Mouse (Mus musculus) ES-CJ7 (cell line): ENCODE results near the gene Srrm2.
"Not testable (repeated sequence)": the region's sequence is repeated elsewhere in the genome, so short reads cannot be mapped to it uniquely, and the experiment has no call there.

Source experiments
- DNase-seq: peaks from one replicate; pipeline ENCODE4 v3.0.0; 2011; ENCODE audit warnings: low read depth, low spot score

Srrm2 gene

GRCm38 (mm10) chr17:23762976-23763375 lies 27.4 kb upstream of the Srrm2 start:
- no peak for DNase-seq

GRCm38 (mm10) chr17:23770493-23770892 lies 19.8 kb upstream of the Srrm2 start:
- DNase-seq = no peak

- DNase-seq = no peak
These were observed 19.4 kb upstream of the Srrm2 start for GRCm38 (mm10) chr17:23770896-23771283.

DNA sequence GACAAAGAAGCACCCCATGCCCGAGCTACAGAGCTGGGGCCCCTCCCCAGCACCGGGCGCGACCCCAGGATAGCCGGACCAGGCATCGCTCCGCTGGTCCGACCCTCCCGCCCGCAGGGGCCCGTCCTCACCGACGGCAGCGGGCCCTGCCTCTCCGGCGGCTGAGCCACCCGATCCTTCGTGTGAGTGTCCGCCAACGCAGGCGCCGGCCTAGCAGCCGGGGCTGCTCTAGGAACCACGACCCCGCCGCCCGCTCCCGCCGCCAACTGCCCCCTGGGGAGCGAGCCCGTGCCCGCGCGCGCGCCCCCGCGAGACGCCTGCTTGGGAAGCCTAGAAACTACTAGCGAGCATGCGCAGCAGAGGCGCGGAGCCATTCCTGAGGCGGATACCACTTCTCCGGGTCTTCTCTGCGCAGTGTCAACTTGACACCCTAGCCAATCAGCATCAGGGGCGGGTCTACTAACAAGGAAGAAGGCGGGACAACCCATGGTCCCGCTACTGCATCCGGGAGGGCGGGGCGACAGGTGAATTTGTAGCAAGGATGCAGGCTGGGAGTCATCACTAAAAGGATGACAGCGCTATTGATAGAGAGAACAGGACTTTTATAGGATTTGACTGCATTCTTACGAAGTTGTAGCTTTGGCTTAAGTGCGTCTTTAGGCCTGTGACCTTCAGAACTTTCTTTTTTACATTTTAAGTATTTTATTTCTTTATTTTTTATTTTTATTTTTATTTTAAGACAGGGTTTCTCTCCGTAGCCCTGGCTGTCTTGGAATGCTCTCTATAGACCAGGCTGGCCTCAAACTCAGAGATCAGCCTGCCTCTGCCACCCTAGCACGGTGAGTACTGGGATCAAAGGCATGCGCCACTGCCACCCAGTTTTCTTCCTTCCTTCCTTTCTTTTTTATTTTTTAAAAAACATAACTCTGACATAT lies 18.8 kb upstream of the Srrm2 start, which contains the start of gene Flywch1:
Gene Flywch1 (minus strand): TSS at position 319 of the 935 bp plus-strand sequence.
- DNase-seq = peak; percentile 100

DNA sequence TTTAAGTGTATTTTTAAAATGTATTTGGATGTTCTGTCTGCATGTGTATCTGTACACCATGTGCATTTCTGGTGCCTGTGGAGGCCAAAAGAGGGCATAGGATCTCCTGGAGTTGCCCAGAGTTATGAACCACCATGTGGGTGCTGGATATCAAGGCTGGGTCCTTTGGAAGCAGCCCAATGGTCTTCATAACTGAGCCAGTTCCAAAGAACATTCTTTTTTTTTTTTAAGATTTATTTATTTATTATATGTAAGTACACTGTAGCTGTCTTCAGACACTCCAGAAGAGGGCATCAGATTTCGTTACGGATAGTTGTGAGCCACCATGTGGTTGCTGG lies 18.1 kb upstream of the Srrm2 start:
- not testable (repeated sequence) for DNase-seq

DNA sequence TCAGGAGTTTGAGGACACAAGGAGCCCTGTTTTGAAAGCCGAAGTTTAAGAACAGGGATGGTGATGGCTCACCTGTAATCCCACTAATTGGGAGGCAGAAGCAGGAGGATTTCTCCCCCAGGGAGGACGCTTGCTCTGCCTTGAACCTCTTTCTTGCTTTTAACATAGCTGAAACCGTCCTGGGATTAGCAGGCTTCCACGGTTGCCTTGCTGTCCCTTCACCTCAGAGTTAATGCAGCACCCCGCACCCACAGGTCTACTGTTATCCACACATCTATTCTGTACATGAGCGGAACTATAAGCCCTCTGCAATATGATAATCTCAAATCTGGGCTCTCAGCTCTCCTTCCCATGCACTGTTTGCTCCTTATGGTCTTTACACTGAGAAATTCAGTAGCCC lies 16.7 kb upstream of the Srrm2 start:
- no peak for DNase-seq

- DNase-seq = peak; percentile 80
These were observed 16.2 kb upstream of the Srrm2 start for GRCm38 (mm10) chr17:23774090-23774489.

GRCm38 (mm10) chr17:23776216-23776615 lies 14.1 kb upstream of the Srrm2 start:
- no peak for DNase-seq

- no peak for DNase-seq
These were observed 13.2 kb upstream of the Srrm2 start for GRCm38 (mm10) chr17:23777141-23777540.

DNA sequence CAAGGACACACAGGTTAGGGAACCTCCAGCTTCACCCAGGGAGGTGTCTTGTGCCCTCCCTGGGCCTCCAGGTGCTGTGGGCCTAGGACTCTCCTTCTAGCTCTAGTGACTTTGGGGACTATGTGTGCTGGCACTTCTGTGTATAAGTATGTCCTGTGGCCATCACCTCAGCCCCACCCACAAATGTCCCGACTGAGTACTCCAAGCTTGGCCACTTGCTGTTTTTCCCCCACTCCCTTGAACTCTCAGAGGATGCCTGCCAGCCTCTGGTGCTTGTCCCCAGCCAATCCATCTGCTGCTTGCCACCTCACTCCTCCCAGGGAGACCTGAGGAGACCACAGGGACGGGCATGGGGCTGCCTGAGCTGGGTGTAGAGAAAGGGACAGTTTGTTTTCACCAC lies 11.9 kb upstream of the Srrm2 start:
- no peak for DNase-seq

GRCm38 (mm10) chr17:23783352-23783751 lies 7.0 kb upstream of the Srrm2 start:
- DNase-seq = no peak

- DNase-seq = peak; percentile 88
These were observed 4.5 kb upstream of the Srrm2 start, which contains the start of gene Flywch2 for GRCm38 (mm10) chr17:23785561-23786471. TSS of gene Flywch2 (minus strand) at chr17:23786081.

GRCm38 (mm10) chr17:23786510-23786931 lies 3.8 kb upstream of the Srrm2 start:
- no peak for DNase-seq

- DNase-seq = no peak
These were observed 1.4 kb upstream of the Srrm2 start for GRCm38 (mm10) chr17:23788973-23789372.

DNA sequence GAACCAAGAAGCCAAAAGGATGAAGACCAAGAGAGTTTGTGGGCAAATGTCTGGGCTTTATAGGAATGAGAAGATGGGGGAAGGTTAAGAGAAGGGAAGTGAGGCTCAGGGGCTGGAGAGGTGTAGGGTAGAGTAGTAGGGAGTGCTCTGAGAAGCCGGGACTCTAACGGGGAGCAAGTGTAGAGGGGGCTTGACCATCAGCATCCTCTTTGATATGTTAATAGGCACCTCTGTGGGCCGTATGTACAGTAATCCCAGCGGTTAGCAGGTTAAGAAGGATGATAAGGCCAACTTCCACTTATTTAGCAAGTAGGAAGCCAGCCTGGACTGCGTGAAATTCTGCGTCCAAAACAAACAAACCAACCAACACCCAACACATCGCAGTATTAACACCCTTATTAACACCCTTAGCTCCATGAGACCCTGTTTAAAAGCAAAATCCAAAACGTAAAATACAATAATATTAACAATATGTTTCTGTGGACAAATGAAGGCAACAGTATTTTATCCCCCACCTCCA lies 523 bp upstream of the Srrm2 start:
- peak; percentile 88 for DNase-seq

GRCm38 (mm10) chr17:23791079-23791357 lies 686 bp downstream of the Srrm2 start:
- no peak for DNase-seq

DNA sequence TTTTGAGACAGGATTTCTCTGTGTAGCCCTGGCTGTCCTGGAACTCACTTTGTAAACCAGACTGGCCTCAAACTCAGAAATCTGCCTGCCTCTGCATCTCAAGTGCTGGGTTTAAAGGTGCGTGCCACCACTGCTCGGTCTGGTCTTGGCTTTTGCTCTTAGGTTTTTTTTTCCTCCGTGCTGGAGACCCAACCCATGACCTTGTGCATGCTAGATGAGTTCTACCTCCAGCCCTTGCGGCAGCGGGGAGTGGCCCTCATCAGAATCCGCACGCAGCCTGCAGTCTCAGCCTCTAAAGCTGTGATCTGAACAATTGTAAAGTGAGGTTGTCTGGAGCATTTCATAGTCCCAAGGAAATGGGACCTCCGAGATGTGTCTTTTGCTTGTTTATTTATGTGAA lies 5.0 kb downstream of the Srrm2 start:
- peak; percentile 62 for DNase-seq

GRCm38 (mm10) chr17:23797316-23797715 lies 7.0 kb downstream of the Srrm2 start:
- no peak for DNase-seq

DNA sequence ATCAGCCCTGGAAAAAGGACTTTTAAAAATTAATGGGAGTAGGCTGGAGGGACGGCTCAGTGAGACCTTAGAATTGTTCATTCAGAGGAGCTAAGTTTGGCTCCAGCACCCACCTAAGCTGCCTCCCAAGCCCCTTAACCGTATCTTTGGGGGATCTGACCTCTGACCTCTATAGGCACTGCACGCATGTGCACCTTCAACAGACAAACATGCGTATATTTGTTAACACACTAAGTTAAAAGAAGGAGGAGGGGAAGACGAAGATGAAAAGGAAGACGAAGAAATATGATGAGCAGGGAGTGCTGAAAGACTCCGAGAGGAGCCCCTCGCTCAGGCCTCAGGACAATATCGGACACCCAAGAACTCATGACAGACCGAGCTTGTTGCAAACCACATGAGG lies 11.3 kb downstream of the Srrm2 start:
- no peak for DNase-seq

GRCm38 (mm10) chr17:23802746-23803365 lies 12.5 kb downstream of the Srrm2 start:
- peak; percentile 99 for DNase-seq

DNA sequence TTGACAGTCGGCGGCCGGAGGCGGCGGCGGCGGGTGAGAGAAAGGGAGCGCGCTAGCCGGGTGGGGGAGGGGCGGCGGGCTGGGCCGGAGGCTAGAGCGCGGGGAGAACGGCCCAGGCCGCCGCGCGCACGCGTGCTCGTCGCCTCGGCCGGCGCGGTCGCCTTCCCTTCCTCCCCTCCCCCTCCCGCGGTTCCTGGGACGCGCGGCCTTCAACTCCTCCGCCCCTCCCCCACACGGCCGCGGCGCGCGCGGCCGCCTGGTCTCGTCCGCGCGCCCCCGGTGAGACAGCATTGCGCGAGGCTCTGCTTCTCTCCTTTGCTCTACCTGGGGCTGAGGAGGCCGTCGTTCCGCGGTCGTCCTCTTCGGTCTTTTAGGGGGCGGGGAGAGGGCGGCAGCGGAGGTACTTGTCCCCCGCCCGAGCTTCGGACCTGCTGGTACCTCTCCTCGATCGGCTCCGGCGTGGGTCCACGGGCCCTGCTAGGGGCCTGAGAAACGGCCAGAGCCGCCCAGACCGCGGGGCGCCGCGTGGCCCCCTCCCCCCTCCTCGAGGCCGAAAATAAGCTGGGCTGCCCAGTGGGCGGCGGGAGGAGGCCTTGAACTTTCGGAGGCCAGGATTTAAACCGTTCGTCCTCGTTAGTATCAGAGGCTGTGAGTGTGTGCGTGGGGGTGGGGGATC lies 13.2 kb downstream of the Srrm2 start:
- DNase-seq = peak; percentile 92
